Mouse (Mus musculus): Measurements from ENCODE around the gene Tmbim4. TPM values are rescaled to one million over a fixed set of nuclear protein-coding genes. Genes with fewer than 3 reads are reported as not detected.
A peak's percentile ranks its signal among the peaks of the same experiment; 100 is the strongest.

Gene Tmbim4
- polyA plus RNA-seq, 1 experiment from 2014 or later: 87.1 TPM

GRCm38 (mm10) chr10:120182887-120183286 lies 18.5 kb upstream of the Tmbim4 start:
- Histone ChIP-seq H3K9ac (no peak overlapping the region), H3K9me3 (ENCODE audit: low read depth, low read length) (no peaks in the 10 kb centered on the region), H3K27ac (ENCODE audit: low read depth) (no peak overlapping the region), H3K27me3 (ENCODE audit: insufficient read depth, low read length) (no peaks in the 10 kb centered on the region), H3K4me3 (ENCODE audit: low read depth, low read length) (no peak overlapping the region), H3K4me2 (no peak overlapping the region), H3K4me1 (ENCODE audit: insufficient read depth) (no peaks in the 10 kb centered on the region), H3K36me3 (ENCODE audit: insufficient read depth) (no peaks in the 10 kb centered on the region)
- 91% methylated on average over 1 of the region's 1 CpGs for WGBS
- 0 out of 2 replicates have a peak, but pooled peaks have one; percentile 9 for TF ChIP-seq CTCF (IDR thresholded peaks at IDR 0.05; ENCODE audit: low read depth)
- DNase-seq (no peak), ATAC-seq (ENCODE audit: insufficient read depth) (no peak)

GRCm38 (mm10) chr10:120183342-120183741 lies 18.0 kb upstream of the Tmbim4 start:
- Histone ChIP-seq H3K36me3 (ENCODE audit: insufficient read depth) (no peaks in the 10 kb centered on the region), H3K27me3 (ENCODE audit: insufficient read depth, low read length) (no peaks in the 10 kb centered on the region), H3K4me2 (no peak overlapping the region), H3K27ac (ENCODE audit: low read depth) (no peak overlapping the region), H3K9ac (no peak overlapping the region), H3K4me3 (ENCODE audit: low read depth, low read length) (no peak overlapping the region), H3K4me1 (ENCODE audit: insufficient read depth) (no peaks in the 10 kb centered on the region), H3K9me3 (ENCODE audit: low read depth, low read length) (no peaks in the 10 kb centered on the region)
- ATAC-seq (ENCODE audit: insufficient read depth): no peak
- no peak for TF ChIP-seq CTCF (IDR thresholded peaks at IDR 0.05; ENCODE audit: low read depth)
- no peak for DNase-seq
- WGBS: 59% methylated on average over 2 of the region's 2 CpGs

- no peak overlapping the region for H3K4me2 ChIP-seq
- ATAC-seq (ENCODE audit: insufficient read depth) (no peak), DNase-seq (no peak)
- H3K36me3 ChIP-seq (ENCODE audit: insufficient read depth): no peaks in the 10 kb centered on the region
- 43% methylated on average over 2 of the region's 2 CpGs for WGBS
- no peak overlapping the region for H3K4me3 ChIP-seq (ENCODE audit: low read depth, low read length)
- no peaks in the 10 kb centered on the region for H3K27me3 ChIP-seq (ENCODE audit: insufficient read depth, low read length)
- no peaks in the 10 kb centered on the region for H3K9me3 ChIP-seq (ENCODE audit: low read depth, low read length)
- no peak overlapping the region for H3K9ac ChIP-seq
- no peak for TF ChIP-seq CTCF (IDR thresholded peaks at IDR 0.05; ENCODE audit: low read depth)
- no peak overlapping the region for H3K27ac ChIP-seq (ENCODE audit: low read depth)
- H3K4me1 ChIP-seq (ENCODE audit: insufficient read depth): no peaks in the 10 kb centered on the region
Measured at GRCm38 (mm10) chr10:120188513-120188912, 12.9 kb upstream of the Tmbim4 start.

- no peak for TF ChIP-seq CTCF (IDR thresholded peaks at IDR 0.05; ENCODE audit: low read depth)
- Histone ChIP-seq H3K4me3 (ENCODE audit: low read depth, low read length) (no peak overlapping the region), H3K4me2 (no peak overlapping the region), H3K9ac (no peak overlapping the region), H3K36me3 (ENCODE audit: insufficient read depth) (no peaks in the 10 kb centered on the region), H3K9me3 (ENCODE audit: low read depth, low read length) (no peaks in the 10 kb centered on the region), H3K4me1 (ENCODE audit: insufficient read depth) (no peaks in the 10 kb centered on the region), H3K27me3 (ENCODE audit: insufficient read depth, low read length) (no peaks in the 10 kb centered on the region), H3K27ac (ENCODE audit: low read depth) (no peak overlapping the region)
- ATAC-seq (ENCODE audit: insufficient read depth) (no peak), DNase-seq (no peak)
- 66% methylated on average over 11 of the region's 11 CpGs for WGBS
Measured at GRCm38 (mm10) chr10:120189276-120189675, 12.1 kb upstream of the Tmbim4 start.

- Histone ChIP-seq H3K4me2 (no peak overlapping the region), H3K27ac (ENCODE audit: low read depth) (no peak overlapping the region), H3K9me3 (ENCODE audit: low read depth, low read length) (no peaks in the 10 kb centered on the region), H3K4me3 (ENCODE audit: low read depth, low read length) (no peak overlapping the region), H3K36me3 (ENCODE audit: insufficient read depth) (no peaks in the 10 kb centered on the region), H3K27me3 (ENCODE audit: insufficient read depth, low read length) (no peaks in the 10 kb centered on the region), H3K9ac (no peak overlapping the region), H3K4me1 (ENCODE audit: insufficient read depth) (no peaks in the 10 kb centered on the region)
- DNase-seq (no peak), ATAC-seq (ENCODE audit: insufficient read depth) (no peak)
- no peak for TF ChIP-seq CTCF (IDR thresholded peaks at IDR 0.05; ENCODE audit: low read depth)
- WGBS: 36% methylated on average over 6 of the region's 6 CpGs
Measured at GRCm38 (mm10) chr10:120189782-120190181, 11.6 kb upstream of the Tmbim4 start.

- Histone ChIP-seq H3K36me3 (ENCODE audit: insufficient read depth) (no peaks in the 10 kb centered on the region), H3K4me3 (ENCODE audit: low read depth, low read length) (no peak overlapping the region), H3K4me1 (ENCODE audit: insufficient read depth) (no peaks in the 10 kb centered on the region), H3K9ac (no peak overlapping the region), H3K27me3 (ENCODE audit: insufficient read depth, low read length) (no peaks in the 10 kb centered on the region), H3K9me3 (ENCODE audit: low read depth, low read length) (no peaks in the 10 kb centered on the region), H3K27ac (ENCODE audit: low read depth) (no peak overlapping the region), H3K4me2 (no peak overlapping the region)
- DNase-seq (no peak), ATAC-seq (ENCODE audit: insufficient read depth) (no peak)
- TF ChIP-seq CTCF (IDR thresholded peaks at IDR 0.05; ENCODE audit: low read depth): no peak
- 77% methylated on average over 6 of the region's 6 CpGs for WGBS
Measured at GRCm38 (mm10) chr10:120191165-120191564, 10.2 kb upstream of the Tmbim4 start.

GRCm38 (mm10) chr10:120192278-120192677 lies 9.1 kb upstream of the Tmbim4 start:
- Histone ChIP-seq H3K9me3 (ENCODE audit: low read depth, low read length) (no peaks in the 10 kb centered on the region), H3K27ac (ENCODE audit: low read depth) (no peak overlapping the region), H3K9ac (no peak overlapping the region), H3K4me2 (no peak overlapping the region), H3K36me3 (ENCODE audit: insufficient read depth) (no peaks in the 10 kb centered on the region), H3K27me3 (ENCODE audit: insufficient read depth, low read length) (no peaks in the 10 kb centered on the region), H3K4me3 (ENCODE audit: low read depth, low read length) (no peak overlapping the region), H3K4me1 (ENCODE audit: insufficient read depth) (no peaks in the 10 kb centered on the region)
- 82% methylated on average over 4 of the region's 4 CpGs for WGBS
- DNase-seq: no peak
- no peak for ATAC-seq (ENCODE audit: insufficient read depth)
- TF ChIP-seq CTCF (IDR thresholded peaks at IDR 0.05; ENCODE audit: low read depth): no peak

GRCm38 (mm10) chr10:120193255-120193654 lies 8.1 kb upstream of the Tmbim4 start:
- TF ChIP-seq CTCF (IDR thresholded peaks at IDR 0.05; ENCODE audit: low read depth): no peak
- Histone ChIP-seq H3K4me1 (ENCODE audit: insufficient read depth) (no peaks in the 10 kb centered on the region), H3K4me2 (no peak overlapping the region), H3K9ac (no peak overlapping the region), H3K4me3 (ENCODE audit: low read depth, low read length) (no peak overlapping the region), H3K9me3 (ENCODE audit: low read depth, low read length) (no peaks in the 10 kb centered on the region), H3K36me3 (ENCODE audit: insufficient read depth) (no peaks in the 10 kb centered on the region), H3K27ac (ENCODE audit: low read depth) (no peak overlapping the region), H3K27me3 (ENCODE audit: insufficient read depth, low read length) (no peaks in the 10 kb centered on the region)
- no peak for DNase-seq
- WGBS: 91% methylated on average over 8 of the region's 8 CpGs
- ATAC-seq (ENCODE audit: insufficient read depth): no peak

All from lung, embryonic 14.5 days (tissue).